Mouse (Mus musculus) erythroid progenitor cell, adult 5-6 weeks (primary cell): ENCODE results near the gene Rfc2. TPM values are rescaled to one million over a fixed set of nuclear protein-coding genes. Genes with fewer than 3 reads are reported as not detected.

ENCODE experiments used
- ATAC-seq: replicated peaks from 2 replicates; pipeline ENCODE4 v1.8.0; 2016; ENCODE audit warnings: moderate number of reproducible peaks, mild to moderate bottlenecking, moderate TSS enrichment, inconsistent platforms; ENCODE audit not compliant: poor library complexity, low FRiP score, severe bottlenecking
- total RNA-seq, 2 experiments: library from RNA; stranded (forward) in 1 of 2; stranded (reverse) in 1 of 2; fragments of 150-400 nt in 1 of 2; fragments of 186-747, 209-891 nt in 1 of 2; gene quantifications; 2 replicates each; pipeline versions ENCODE4 v1.2.3 to v1.2.4; 2015 to 2017; ENCODE audit warnings: low replicate concordance in 2 of 2

Rfc2 gene
- total RNA-seq, 2 experiments from 2014 or later = 51.7 to 83.4 TPM

DNA sequence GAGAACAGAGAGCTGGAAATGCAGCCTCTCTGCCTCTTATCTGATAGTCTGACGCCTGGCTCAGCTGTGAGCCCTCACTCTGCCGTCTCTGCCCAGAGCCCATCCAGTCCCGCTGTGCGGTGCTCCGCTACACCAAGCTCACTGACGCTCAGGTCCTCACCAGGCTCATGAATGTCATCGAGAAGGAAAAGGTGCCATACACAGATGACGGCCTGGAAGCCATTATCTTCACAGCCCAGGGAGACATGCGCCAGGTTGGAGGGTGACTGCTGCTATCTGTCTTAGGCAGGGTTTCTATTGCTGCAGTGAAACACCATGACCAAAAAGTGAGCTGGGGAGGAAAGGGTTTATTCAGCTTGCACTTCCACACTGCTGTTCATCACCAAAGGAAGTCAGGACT lies 11.9 kb downstream of the Rfc2 start:
- peak; percentile 83 for ATAC-seq

DNA sequence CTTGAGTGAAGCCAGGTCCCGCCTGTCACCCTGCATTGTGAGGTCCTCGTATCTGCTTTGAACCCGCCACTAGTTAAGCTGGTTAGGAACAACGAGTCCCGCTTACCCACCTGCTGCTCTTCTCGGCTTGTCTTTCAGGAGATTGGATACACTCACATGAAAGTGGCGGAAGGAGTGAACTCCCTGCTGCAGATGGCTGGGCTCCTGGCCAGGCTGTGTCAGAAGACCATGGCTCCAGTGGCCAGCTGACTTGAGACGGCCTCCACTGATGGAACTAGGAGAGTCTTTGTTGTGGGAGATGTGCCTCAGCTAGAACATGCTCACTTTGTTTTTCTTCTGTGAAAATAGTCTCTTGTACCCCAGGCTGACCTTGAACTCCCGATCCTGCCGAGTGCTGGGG lies 16.5 kb downstream of the Rfc2 start:
- no peak for ATAC-seq

DNA sequence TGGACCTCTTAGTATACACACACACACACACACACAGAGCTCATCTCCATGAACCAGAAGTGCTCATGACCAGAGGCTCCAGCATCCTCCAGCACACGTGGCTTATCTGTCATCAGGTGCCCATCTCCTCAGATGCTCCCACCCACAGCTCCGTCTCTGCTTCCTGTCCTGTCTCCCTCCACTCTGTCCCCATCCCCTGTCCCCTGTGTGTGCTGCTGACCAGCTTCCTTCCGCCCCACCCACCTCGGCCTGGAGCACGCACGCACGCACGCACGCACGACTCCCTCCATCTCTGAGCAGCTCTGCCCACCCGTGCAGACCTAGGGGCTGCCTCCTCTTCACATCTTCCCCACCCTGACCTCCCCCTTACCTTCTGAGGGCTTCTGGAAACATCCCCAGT lies 23.2 kb downstream of the Rfc2 start:
- no peak for ATAC-seq

- ATAC-seq = 0 out of 2 replicates have a peak, but pooled peaks have one; percentile 30
Observed at GRCm38 (mm10) chr5:134606314-134606713, 25.1 kb downstream of the Rfc2 start.

DNA sequence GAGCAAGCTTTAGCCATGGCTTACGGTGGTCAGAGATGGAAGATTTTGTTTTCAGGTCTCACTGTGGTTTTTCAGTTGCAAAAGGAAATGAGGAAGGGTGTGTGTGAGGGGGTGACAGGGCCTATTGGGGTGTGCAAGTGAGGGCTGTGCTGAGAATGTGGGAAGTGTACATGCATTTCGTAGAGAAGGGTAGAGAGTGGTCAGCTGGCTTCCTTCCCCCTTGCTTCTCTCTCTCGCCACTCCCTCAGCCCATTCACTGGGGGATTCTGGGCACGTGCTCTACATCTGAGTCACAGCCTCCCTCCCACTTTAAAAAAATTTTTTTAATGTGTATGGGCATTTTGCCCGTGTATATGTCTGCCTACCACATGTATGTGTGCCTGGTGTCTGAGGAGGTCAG lies 26.0 kb downstream of the Rfc2 start:
- ATAC-seq = no peak

- no peak for ATAC-seq
Observed at GRCm38 (mm10) chr5:134609916-134610643, 28.9 kb downstream of the Rfc2 start.

DNA sequence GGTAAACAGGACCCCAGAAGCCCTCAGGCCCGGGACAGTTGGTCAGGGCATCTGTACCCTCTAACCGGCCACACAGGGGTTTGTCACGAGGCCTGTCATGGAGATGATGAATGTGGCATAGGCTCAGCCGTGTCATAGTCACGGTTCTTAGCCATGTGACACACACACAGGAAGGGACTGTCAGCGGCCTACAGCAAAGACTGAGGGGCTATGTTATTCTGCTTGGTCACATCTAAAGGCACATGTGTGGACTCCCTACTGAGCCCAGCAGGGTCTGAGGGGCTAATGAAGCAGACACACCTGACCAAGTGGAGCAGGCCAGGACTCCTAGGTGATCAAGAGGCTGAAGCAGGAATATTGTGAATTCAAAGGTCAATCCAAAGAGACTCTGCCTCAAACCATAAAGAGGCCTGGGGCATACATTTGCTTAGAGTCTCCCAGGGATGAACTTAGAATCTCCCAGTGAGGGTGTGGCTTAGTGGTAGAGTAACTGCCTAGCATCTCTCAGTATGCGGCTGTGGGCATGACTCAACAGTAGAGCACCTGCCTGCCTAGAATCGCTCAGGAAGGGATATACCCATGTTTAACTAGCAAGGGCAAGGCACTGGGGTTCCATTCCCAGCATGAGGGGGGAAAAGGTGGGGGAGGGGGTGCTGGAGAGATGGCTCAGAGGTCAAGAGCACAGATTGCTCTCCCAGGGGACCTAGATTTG lies 30.8 kb downstream of the Rfc2 start:
- no peak for ATAC-seq

GRCm38 (mm10) chr5:134613727-134614126 lies 32.6 kb downstream of the Rfc2 start:
- no peak for ATAC-seq

DNA sequence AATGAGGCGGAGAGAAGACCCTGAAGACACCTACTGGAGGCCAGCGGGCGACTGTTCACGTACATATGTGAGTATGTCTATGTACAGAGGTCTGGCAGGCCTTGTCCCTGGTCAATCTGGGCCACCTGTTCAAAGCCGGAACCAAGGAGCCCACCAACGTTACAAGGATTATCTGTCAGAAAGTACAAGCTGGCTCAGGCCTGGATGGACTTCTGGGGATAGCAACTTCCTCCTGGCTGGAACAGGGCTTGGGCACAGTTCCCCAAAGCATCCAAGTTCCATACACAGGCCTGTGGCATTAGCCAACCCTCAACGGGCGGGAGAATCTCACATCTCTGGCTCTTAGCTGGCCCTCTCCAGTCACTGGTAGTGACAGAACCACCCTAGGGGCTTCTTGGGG lies 33.1 kb downstream of the Rfc2 start:
- ATAC-seq = no peak

DNA sequence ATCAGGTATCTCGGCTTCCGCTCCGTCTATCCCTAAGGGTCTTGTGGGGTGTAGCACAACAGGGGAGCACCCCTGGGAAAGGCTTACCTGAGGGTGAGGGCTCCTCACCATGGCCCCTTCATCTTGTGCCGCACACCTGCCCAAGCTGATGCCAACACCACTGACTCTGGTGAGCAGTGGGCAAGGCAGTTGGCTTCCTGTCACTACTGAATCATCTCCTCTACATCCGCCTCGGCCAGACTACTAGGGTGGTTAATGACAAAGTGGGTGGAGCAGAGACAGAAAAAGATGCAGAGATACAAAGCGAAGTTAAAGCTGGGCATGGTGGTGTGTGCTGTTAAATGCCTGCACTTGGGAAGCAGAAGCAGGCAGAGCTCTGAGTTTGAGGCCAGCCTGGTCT lies 33.6 kb downstream of the Rfc2 start, which contains the start of gene Lat2:
Lat2 (minus strand) TSS at position 224 of the 400 bp plus-strand sequence.
- no peak for ATAC-seq

DNA sequence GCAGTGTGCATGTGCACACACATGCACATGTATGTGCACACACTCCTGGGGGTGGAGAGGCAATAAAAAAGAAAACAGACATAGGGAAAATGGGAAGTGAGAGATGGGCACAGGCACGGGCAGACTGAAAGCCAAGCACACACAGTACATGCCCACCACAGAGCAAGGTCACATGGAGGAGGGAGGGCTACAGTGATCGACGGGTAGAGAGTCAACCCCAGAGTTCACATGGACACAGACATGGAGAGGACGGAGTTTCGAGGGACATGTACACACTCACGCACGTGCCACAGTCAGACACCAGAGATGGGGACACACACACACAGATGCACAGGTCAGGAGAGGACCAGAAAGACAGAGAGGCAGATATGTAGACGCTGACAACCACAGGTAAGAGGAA lies 34.2 kb downstream of the Rfc2 start:
- no peak for ATAC-seq

GRCm38 (mm10) chr5:134615780-134616179 lies 34.6 kb downstream of the Rfc2 start:
- no peak for ATAC-seq

- peak; percentile 70 for ATAC-seq
Observed at GRCm38 (mm10) chr5:134617071-134617470, 35.9 kb downstream of the Rfc2 start.

GRCm38 (mm10) chr5:134620457-134620856 lies 39.3 kb downstream of the Rfc2 start:
- ATAC-seq = no peak

- ATAC-seq = no peak
Observed at GRCm38 (mm10) chr5:134621099-134621640, 40.0 kb downstream of the Rfc2 start.

GRCm38 (mm10) chr5:134622069-134622468 lies 40.9 kb downstream of the Rfc2 start:
- ATAC-seq = no peak

GRCm38 (mm10) chr5:134629508-134629907 lies 48.3 kb downstream of the Rfc2 start:
- no peak for ATAC-seq

DNA sequence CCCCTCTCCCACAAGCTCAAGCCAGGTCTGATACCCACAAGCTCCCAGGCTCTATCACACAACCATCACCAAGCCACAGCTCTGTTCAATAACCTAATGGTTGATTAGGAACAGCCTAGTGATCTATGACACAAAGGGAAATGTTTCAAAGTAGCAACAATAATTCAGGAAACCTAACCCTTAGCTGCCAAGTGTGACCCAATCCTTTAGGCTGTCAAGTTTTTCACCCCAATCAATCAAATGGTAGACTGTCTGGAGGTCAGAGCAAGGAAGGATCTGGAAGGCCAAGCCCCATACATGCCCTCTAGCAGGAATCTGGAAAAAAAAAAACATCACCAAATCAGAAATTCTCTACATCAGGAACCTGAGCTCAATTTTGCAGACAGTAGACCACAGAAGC lies 49.7 kb downstream of the Rfc2 start:
- no peak for ATAC-seq

DNA sequence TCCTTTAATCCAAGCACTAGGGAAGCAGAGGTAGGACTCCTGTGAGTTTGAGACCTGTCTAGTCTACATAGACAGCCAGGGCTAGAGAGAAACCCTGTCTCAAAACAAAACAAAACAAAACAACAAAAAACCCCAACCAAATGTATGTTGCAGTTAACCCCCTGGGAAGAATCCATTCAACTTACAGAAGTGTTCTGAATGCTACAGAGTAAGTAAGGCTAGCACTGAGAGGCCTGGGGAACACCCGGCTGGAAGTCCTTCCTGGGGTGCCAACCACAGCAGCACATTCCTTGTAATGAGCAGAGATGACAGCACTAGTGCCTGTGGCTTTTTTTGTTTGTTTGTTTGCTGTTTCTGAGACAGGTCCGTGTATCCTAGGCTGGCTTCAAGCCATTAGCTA lies 51.7 kb downstream of the Rfc2 start:
- ATAC-seq = no peak

DNA sequence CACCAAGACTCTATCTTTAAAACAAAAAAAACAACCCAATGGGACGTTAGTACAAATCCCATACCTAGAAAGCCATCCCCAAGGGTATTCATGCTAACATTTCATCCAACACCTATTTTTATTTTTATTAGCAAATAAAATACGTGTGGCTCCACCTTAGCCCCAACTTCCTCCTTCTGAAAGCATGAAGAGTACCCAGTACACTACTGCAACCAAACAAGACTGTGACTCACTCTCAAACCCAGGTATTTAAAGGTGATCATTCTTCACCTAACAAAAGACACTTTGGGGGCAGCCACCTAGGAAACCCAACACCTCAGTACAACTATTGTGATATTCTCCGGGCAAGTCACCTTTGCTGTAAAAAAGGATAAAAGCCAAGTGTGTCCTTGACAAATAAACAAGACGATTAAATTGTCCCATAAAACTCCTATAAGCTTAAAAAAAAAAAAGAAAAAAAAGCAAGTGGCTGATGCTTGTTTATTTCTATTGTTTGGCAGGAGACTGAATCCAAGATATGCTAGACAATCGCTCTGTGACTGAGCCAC lies 56.7 kb downstream of the Rfc2 start:
- no peak for ATAC-seq
